Mouse (Mus musculus) liver, adult 2 months (tissue): ENCODE data around the gene Csf3.

ENCODE experiments used
- CTCF ChIP-seq: fragments of 200-500 bp; IDR thresholded peaks from 2 replicates; pipeline ENCODE4 v1.5.1; 2011; ENCODE audit warnings: low read depth, low read length, control low read depth
- POLR2A ChIP-seq: fragments of 200-500 bp; IDR thresholded peaks from 2 replicates; pipeline ENCODE4 v1.6.1; 2011; ENCODE audit warnings: low read length, control low read depth; ENCODE audit not compliant: insufficient read depth; ENCODE audit errors: extremely low read depth

DNA sequence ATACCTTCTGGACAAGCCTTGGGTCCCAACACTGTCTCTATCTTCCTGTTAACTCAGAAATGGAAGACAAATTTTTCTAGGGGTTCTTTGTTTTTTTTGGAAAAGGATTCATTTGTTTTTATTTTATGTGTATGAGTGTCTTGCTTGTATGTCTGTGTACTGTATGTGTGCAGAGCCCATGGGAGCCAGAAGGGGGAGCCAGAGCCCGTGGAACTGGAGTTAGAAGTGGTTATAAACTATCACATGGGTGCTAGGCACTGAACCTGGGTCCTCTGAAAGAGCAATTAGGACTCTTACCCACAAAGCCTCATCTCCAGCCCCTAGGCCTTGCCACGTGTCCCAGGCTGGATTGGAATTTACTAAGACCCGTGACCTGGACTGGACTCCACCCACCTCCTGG, 33.0 kb downstream of the Csf3 start:
- peak; percentile 43; the same call in 1 of the 2 replicates for TF ChIP-seq CTCF
- TF ChIP-seq POLR2A: no peak
